Mouse (Mus musculus): ENCODE data around the gene Atf2.

Gene Atf2

GRCm38 (mm10) chr2:73775683-73776310 is 116.6 kb downstream of the Atf2 start:
- DNase-seq (ENCODE audit: low spot score), result no peak

GRCm38 (mm10) chr2:73774786-73775682 is 117.4 kb downstream of the Atf2 start, which contains the start of gene Chn1:
Gene Chn1 (minus strand): TSS chr2:73775346.
- peak; percentile 87 for DNase-seq (ENCODE audit: low spot score)

GRCm38 (mm10) chr2:73772945-73773344 is 119.5 kb downstream of the Atf2 start:
- no peak for DNase-seq (ENCODE audit: low spot score)

GRCm38 (mm10) chr2:73768669-73769068 is 123.8 kb downstream of the Atf2 start:
- DNase-seq (ENCODE audit: low spot score), result no peak

Measured in retina, embryonic 14.5 days (tissue).